Mouse (Mus musculus) cerebellum, adult 2 months (tissue): ENCODE measurements around the gene Tent5b.

Experiments
- CTCF ChIP-seq: fragments of 200-500 bp; IDR thresholded peaks from 2 replicates; pipeline ENCODE4 v1.5.1; 2011; ENCODE audit warnings: low read depth, mild to moderate bottlenecking, control low read depth, low read length, moderate library complexity, borderline replicate concordance; ENCODE audit not compliant: insufficient read depth
- POLR2A ChIP-seq: fragments of 200-500 bp; IDR thresholded peaks from 2 replicates; pipeline ENCODE4 v1.6.1; 2011; ENCODE audit warnings: low read length, control low read depth, borderline replicate concordance; ENCODE audit not compliant: insufficient read depth

DNA sequence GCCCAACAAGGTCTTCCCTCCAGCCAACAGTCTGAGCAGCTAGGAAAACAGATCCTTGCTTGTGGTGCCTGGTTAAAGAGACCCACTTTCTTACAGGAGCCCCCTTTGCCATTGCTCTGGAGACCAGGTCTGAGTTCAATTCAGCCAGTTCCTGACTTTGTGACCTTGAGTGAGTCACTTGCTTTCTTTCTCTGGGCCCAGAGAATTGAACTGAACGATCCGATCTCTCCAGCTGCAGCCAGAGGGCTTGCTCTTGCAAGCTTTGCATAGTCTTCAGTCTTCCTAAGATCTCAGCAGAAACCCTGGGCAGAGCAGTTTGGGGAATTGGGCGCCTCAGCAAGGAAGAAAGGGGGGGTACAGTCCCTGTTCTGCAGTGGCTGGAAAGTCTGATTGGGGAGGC, 2.5 kb downstream of the Tent5b start:
- TF ChIP-seq CTCF (no peak), POLR2A (no peak)
